ENCODE assay signal across 8 mouse cellular contexts in the genomic region with DNA sequence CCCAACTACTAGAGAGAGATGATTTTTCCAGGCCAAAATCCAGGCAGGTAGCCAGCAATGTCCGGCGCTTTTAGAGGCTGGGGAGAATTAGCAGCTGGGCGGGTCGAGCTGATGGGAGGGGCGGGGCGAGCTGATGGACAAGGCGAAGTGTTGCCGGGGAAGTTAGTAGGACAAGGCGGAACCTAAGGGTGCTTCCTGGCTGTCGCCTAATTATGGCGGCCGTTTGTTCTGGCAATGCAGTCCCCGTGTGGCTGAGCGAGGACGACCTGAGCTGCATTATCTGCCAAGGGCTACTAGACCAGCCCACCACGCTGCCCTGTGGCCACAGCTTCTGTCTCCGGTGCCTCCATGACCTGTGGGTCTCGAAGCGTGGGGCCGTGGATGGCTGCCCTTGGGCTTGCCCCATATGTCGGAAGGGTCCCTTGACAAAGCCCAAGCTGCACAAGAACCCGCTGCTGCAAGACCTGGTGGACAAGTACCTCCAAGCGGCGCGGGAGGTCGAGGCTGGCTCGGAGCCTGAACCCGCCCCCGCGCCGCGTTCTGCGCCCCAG. TPM values are rescaled to one million over a fixed set of nuclear protein-coding genes. Genes with fewer than 3 reads are reported as not detected.
DNase-seq lines count a peak whose midpoint lies in the region; ATAC-seq and TF ChIP-seq lines count a peak whose summit lies in the region.

Gene Rnf135, plus strand, starts transcription at position 147 of the 551 bp plus-strand sequence.

- no peak for TF ChIP-seq EP300 in liver, postnatal 0 days (IDR thresholded peaks at IDR 0.05; ENCODE audit: low read depth)

- no peaks in the 10 kb centered on the region for H3K9me3 ChIP-seq in forebrain, embryonic 14.5 days (replicated peaks; ENCODE audit: control insufficient read depth, low read length)
- H3K9me3 ChIP-seq in liver, postnatal 0 days (ENCODE audit: low read length), result no peaks in the 10 kb centered on the region
- no peaks in the 10 kb centered on the region for H3K9me3 ChIP-seq in neural tube, embryonic 13.5 days

- H3K36me3 ChIP-seq in forebrain, embryonic 14.5 days (ENCODE audit: control insufficient read depth, insufficient read depth, low read length), result no peaks in the 10 kb centered on the region
- no peaks in the 10 kb centered on the region for H3K36me3 ChIP-seq in liver, postnatal 0 days (replicated peaks; ENCODE audit: insufficient read depth, low read length)
- H3K36me3 ChIP-seq in neural tube, embryonic 13.5 days, result no peaks in the 10 kb centered on the region

- H3K27ac ChIP-seq in forebrain, embryonic 14.5 days (ENCODE audit: low read depth, low read length), result peak within 1 kb of the TSS; percentile 17; the same call in 1 of the 2 replicates
- H3K27ac ChIP-seq in liver, postnatal 0 days (ENCODE audit: low read depth), result peak within 1 kb of the TSS; percentile 94
- H3K27ac ChIP-seq in neural tube, embryonic 13.5 days (replicated peaks), result 0 out of 2 replicates have a peak within 1 kb of the TSS, but pooled peaks have one; percentile 9

- no peaks in the 10 kb centered on the region for H3K4me1 ChIP-seq in forebrain, embryonic 14.5 days (ENCODE audit: control insufficient read depth, insufficient read depth, low read length)
- no peaks in the 10 kb centered on the region for H3K4me1 ChIP-seq in liver, postnatal 0 days (ENCODE audit: insufficient read depth)
- H3K4me1 ChIP-seq in neural tube, embryonic 13.5 days (replicated peaks), result 0 out of 2 replicates have a peak, but pooled peaks cover 12% of the 10 kb centered on the region

- peak within 1 kb of the TSS; percentile 47 for H3K4me3 ChIP-seq in forebrain, embryonic 14.5 days (ENCODE audit: low read depth, low read length)
- peak within 1 kb of the TSS; percentile 95 for H3K4me3 ChIP-seq in liver, postnatal 0 days (ENCODE audit: low read depth, low read length)
- peak within 1 kb of the TSS; percentile 44 for H3K4me3 ChIP-seq in neural tube, embryonic 13.5 days

- WGBS in forebrain, embryonic 14.5 days, result 1% methylated on average over 33 of the region's 33 CpGs
- under 1% methylated on average over 33 of the region's 33 CpGs for WGBS in liver, postnatal 0 days (ENCODE audit: insufficient replicate concordance)
- WGBS in neural tube, embryonic 13.5 days, result 2% methylated on average over 33 of the region's 33 CpGs

- H3K27me3 ChIP-seq in forebrain, embryonic 14.5 days (replicated peaks; ENCODE audit: control insufficient read depth, insufficient read depth, low read length), result no peaks in the 10 kb centered on the region
- H3K27me3 ChIP-seq in liver, postnatal 0 days (ENCODE audit: insufficient read depth, low read length), result no peaks in the 10 kb centered on the region
- H3K27me3 ChIP-seq in neural tube, embryonic 13.5 days, result peaks cover 6% of the 10 kb centered on the region; the same call in 1 of the 2 replicates

- peak within 1 kb of the TSS; percentile 63 for H3K4me2 ChIP-seq in forebrain, embryonic 14.5 days (ENCODE audit: low read length)
- peak within 1 kb of the TSS; percentile 81 for H3K4me2 ChIP-seq in liver, postnatal 0 days (ENCODE audit: low read depth, low read length)
- H3K4me2 ChIP-seq in neural tube, embryonic 13.5 days, result peak within 1 kb of the TSS; percentile 57

- ATAC-seq in forebrain, embryonic 14.5 days, result peak; percentile 76
- ATAC-seq in liver, postnatal 0 days, result peak; percentile 95
- peak; percentile 75 for ATAC-seq in neural tube, embryonic 13.5 days (ENCODE audit: low read depth)

- intact Hi-C loops in heart, postnatal 14 days (cut with DNase I), result loop anchor here (10.0 kb wide), 1 partner anchor 99 kb away; the partner anchor contains the start of genes Atad5 and Crlf3

- peak within 1 kb of the TSS; percentile 68 for H3K9ac ChIP-seq in forebrain, embryonic 14.5 days (ENCODE audit: low read length)
- H3K9ac ChIP-seq in liver, postnatal 0 days (replicated peaks), result peak within 1 kb of the TSS; percentile 98
- peak within 1 kb of the TSS; percentile 62 for H3K9ac ChIP-seq in neural tube, embryonic 13.5 days

- TF ChIP-seq CTCF in liver, postnatal 0 days (IDR thresholded peaks at IDR 0.05; ENCODE audit: low read depth), result no peak

- peak; percentile 83 for DNase-seq in ES-CJ7 (ENCODE audit: low read depth, low spot score)
- peak; percentile 89 for DNase-seq in cerebellum, adult 11-12 months
- peak; percentile 75 for DNase-seq in forebrain, embryonic 14.5 days (ENCODE audit: low spot score)
- DNase-seq in heart, postnatal 14 days, result peak; percentile 94 to 95
- peak; percentile 88 for DNase-seq in layer of hippocampus, adult 11-12 months (ENCODE audit: low spot score)
- peak; percentile 92 for DNase-seq in liver, postnatal 0 days
- DNase-seq in telencephalon, adult 2 months (ENCODE audit: low read depth, low spot score), result peak; percentile 70

RNA-seq across cellular contexts. Expression of gene Rnf135, which starts in this region (rescaled TPM):
- 2.4 and 2.6 TPM in 2 replicates for polyA plus RNA-seq in forebrain, embryonic 14.5 days (2014; fragmentation: Nextera tagmentation; extraction: Ambion mirVana)
- total RNA-seq in heart, postnatal 14 days (2021), result 1 to 10 TPM; 7.1 to 7.4 TPM
- polyA plus RNA-seq in liver, postnatal 0 days (2015; fragmentation: Nextera tagmentation; extraction: Ambion mirVana), result 6.8 and 7.7 TPM in 2 replicates
- polyA plus RNA-seq in neural tube, embryonic 13.5 days (2015; fragmentation: Nextera tagmentation; extraction: Ambion mirVana), result 3.6 and 4.2 TPM in 2 replicates

Comparison
In these comparisons a context has a peak if more than half of its experiments do, and no peak if none do; other contexts are left out.
1. Peak in every context shown above with its lines: DNase-seq, ATAC-seq, H3K4me3 ChIP-seq and H3K27ac ChIP-seq.
2. H3K27ac ChIP-seq: peak in every context shown above with its lines; median percentile 94 in liver, postnatal 0 days; 17 in forebrain, embryonic 14.5 days; 9 in neural tube, embryonic 13.5 days.
3. H3K4me3 ChIP-seq: peak in every context shown above with its lines; median percentile 95 in liver, postnatal 0 days; 47 in forebrain, embryonic 14.5 days; 44 in neural tube, embryonic 13.5 days.